Mouse (Mus musculus) spleen, postnatal 4 days (tissue): Measurements from ENCODE around the gene Ggt5.

ENCODE experiments used
- DNase-seq, 2 experiments: peaks; one replicate each; pipeline ENCODE4 v3.0.0; 2022; ENCODE audit warnings: low spot score in 2 of 2

Ggt5 gene

GRCm38 (mm10) chr10:75651381-75652068 lies 62.4 kb downstream of the Ggt5 start:
- no peak for DNase-seq

GRCm38 (mm10) chr10:75654053-75654452 lies 64.9 kb downstream of the Ggt5 start:
- no peak for DNase-seq

- no peak for DNase-seq
Observed at GRCm38 (mm10) chr10:75657165-75657564, 68.0 kb downstream of the Ggt5 start.

GRCm38 (mm10) chr10:75657772-75658171 lies 68.6 kb downstream of the Ggt5 start:
- no peak for DNase-seq

- DNase-seq: no peak
Observed at GRCm38 (mm10) chr10:75661381-75661780, 72.2 kb downstream of the Ggt5 start.

GRCm38 (mm10) chr10:75661876-75662275 lies 72.7 kb downstream of the Ggt5 start:
- DNase-seq: no peak

- DNase-seq: no peak
Observed at GRCm38 (mm10) chr10:75662575-75662974, 73.4 kb downstream of the Ggt5 start.

- no peak for DNase-seq
Observed at GRCm38 (mm10) chr10:75664673-75665270, 75.6 kb downstream of the Ggt5 start.

GRCm38 (mm10) chr10:75666451-75667030 lies 77.4 kb downstream of the Ggt5 start:
- DNase-seq: no peak
